Mouse (Mus musculus): ENCODE results near the gene Sntb2. TPM values are rescaled to one million over a fixed set of nuclear protein-coding genes. Genes with fewer than 3 reads are reported as not detected.
"Not testable (repeated sequence)": the region's sequence is repeated elsewhere in the genome, so short reads cannot be mapped to it uniquely, and the experiment has no call there.

The Sntb2 gene
- polyA plus RNA-seq (2017; shearing (Covaris generic)), result 1 to 10 TPM; 3.1 to 6.1 TPM

DNA sequence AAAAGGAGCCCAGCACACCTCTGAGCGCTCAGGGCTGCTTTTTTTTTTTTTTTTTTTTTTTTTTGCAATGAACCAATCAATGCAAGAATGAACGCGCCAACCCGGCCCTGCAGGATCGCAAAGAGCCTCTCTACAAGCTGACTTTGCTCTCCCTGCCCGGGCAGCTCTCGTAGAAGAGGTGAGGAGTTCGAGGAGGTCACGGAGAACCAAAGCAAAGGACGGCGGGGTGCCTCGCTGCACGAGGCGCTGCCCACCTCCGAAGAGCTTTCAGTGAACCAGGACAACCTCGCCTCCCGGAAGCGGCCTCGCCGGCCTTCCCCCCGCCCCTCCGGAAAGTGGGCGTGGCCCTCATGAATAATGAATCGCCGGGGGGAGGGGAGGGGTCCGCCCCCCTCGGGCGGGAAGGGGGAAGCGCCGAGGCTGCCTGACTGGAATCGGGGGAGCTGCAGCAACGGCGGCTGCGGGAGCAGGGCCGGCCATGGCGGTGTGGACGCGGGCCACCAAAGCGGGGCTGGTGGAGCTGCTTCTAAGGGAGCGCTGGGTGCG, at the start of gene Sntb2:
Gene Sntb2 (plus strand): TSS at position 427 of the 546 bp plus-strand sequence.
- peak; percentile 70 for ATAC-seq

DNA sequence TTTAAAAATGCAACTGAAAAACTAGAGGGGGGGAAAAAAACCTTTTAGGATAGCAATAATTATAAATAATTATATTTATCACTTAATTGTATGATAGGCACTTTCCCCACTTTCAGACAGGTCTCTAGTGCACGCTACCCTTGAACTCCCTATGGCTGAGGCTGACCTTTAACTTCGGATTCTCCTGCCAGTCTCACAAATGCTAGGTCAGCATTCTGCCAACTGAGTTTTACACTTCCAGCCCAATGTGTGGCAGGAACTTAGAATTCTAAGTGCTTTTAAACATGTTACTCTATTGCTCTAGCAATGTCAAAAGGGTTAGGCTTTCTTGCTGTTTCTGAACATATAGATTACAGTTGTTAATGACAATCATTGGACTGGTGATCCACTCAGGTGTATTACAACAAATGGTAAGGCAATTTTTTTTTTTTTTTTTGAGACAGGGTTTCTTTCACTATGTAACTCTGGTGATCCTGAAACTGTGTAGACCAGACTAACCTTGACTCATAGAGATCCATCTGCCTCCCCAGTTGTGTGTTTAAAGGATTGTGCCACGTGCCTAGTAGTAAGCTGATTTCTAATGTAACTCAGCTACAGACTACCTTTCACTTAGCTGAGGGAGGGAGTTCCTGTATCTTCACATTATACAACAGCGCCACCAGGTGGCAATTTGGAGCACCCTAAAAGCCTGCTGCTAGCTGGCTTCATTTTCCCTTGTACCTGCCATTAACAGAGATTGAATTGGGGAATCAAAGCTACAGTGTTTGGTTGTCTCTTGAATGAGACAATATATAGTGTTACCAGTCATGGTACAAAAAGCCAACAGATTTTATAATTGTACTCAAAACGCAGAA, 48.0 kb upstream of the Sntb2 start:
- ATAC-seq, result peak; percentile 81

DNA sequence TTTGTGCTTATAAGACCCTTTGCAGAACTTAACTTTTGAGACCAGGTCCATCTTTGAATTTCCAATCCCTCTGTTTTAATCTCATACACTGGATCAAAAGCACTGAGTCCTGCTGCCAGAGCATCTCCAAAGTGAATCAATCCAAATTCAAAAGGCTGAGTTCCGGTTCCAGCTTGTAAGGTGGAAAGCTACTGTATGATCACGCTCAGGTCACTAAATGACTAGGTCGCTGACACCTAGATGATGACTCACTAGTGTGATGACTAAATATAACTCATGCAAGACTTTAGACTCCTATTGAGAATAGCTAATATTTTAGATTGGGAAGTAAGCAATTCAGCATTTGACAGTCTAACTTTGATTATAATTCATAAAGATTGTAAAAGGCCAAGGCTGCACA, 46.7 kb upstream of the Sntb2 start:
- no peak for ATAC-seq

DNA sequence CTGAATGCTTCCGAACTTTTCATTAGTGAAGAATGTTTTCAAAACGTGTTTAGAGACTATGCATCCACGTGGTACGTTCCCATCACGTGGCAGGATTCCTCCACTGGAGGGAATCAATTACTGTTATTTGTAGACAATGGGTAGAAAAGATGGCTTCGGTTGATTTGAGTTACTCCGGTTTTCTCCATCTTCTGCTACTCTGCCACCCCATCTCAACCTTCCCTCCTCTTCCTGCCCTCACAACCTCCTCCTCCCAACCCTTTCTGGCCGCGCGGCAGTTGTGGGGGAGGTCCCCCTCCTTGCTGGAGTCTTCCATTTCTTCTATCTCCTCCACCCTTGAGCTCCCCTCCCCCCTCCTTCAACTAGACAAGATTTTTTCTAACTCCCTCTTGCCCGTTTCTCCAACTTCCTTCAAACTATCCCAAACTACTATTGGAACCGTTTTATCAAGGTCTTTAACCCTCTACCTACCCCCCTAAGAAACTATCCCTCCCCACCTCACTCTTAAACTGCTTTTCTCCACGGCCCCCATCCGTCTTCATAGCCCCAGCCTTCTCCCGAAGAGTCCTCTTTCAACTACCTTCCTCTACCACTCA, 43.2 kb upstream of the Sntb2 start:
- ATAC-seq, result peak; percentile 7

DNA sequence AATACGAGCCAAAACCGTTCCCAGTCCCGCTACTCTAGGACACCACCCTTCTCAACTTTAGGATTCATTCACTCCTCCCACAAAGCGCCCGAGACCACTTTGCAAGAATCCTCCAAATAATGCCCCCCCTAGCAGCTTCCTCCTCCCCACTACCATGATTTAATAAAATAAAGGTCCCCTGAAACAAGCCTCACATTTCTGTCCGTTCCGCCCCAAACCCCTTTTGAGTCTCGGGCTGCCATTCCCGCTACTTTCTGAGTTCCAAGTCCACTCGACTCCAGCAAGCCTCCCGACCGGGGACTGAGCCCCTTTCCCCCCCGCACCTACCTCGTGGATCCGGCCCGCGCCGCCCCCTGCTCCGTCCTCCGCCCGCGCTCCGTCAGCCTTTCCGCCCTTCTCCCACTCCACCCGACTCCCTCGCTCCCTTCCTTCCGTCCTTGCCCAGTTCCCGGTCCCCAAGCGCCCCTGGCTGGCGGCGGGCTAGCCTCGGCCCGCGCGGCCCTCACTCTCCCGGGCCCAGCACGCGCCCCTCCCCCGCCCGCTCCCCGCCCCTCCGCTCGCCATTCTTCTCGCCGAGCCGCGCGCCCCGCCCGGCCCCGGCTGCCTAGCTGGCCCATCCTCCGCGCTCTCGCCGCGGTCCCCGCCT, 42.6 kb upstream of the Sntb2 start:
- peak; percentile 32 for ATAC-seq

DNA sequence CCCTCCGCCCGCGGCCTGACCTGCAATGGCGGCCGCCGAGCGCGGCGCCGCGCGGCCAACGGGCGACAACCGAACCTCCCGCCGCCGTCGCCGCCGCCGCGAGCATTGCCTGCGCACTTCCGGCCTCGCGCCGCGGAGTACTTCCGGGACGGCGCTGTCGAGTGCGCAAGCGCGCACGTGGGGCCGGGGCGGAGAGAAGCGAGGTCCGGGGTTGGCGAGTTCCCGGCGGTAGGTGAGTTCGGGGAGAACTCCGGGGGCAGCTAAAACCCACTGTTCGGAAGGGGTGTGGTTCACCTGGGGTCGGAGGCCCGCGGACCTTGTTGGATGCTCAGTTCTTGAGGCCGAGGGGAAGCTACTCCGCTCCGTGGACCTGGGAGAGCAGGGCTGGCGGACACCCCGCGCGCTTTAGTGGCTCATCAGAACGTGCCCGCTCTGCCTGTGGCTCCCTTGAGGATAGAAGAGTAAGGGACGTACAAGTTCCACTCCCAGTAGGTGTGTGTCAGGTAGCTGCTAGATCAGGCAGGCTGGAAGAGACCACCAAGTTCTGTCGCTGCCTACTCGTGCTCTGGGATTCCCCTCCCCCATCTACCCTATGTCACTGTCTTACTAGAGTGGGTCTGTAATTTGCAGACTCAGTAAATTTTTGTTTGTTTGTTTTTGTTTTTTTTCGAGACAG, 41.9 kb upstream of the Sntb2 start, which contains the start of gene Utp4:
Gene Utp4 (plus strand): TSS at position 156 of the 676 bp plus-strand sequence.
- ATAC-seq, result peak; percentile 82

DNA sequence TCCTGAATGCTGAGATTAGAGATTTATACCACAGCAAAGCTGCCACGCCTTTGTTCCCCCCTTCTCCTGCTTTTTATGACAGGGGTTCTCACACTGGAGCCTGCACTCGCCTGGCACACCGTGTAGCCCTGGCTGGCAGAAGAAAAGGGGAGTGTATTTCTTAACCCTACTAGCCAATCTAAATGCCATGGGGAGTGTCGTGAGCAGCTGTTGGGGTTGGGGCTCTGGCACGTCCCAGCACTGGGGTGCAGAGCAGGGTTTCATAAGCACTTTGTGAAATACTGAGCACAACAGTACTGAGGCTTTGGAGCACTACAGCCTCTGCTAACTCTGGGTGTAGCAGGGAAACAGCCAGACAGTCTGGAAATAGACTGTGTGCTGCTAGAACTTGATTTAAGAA, 36.1 kb upstream of the Sntb2 start:
- ATAC-seq, result no peak

DNA sequence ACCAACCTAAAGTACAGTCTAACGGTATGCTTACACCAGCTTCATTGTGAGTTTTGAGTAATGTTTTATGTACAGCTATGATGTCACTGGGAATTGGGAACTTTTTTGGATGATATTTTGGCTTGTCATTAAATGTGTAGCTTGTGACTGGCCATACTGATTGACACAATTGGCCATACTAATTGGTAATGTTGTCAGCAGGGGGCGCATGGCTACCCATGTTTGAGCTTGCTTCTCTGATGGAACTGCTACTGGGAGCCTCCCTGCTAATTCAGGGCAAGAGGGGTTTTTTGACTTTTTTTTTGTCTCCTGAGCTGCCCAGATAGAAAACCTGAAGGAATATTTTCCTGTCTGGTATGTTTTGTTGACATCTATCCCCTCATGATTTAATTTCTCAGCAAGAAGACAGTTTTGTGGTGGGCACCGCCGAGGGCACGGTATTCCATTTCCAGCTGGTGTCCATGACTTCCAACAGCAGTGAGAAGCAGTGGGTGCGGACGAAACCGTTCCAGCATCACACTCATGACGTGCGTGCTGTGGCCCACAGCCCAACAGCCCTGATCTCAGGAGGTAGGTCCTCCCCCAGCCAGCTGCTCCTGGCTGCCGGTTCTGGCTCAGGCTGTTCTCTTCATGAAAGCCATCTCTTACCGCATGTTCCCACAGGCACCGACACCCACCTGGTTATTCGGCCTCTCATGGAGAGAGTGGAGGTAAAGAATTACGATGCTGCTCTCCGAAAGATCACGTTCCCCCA, 29.6 kb upstream of the Sntb2 start:
- no peak for ATAC-seq

DNA sequence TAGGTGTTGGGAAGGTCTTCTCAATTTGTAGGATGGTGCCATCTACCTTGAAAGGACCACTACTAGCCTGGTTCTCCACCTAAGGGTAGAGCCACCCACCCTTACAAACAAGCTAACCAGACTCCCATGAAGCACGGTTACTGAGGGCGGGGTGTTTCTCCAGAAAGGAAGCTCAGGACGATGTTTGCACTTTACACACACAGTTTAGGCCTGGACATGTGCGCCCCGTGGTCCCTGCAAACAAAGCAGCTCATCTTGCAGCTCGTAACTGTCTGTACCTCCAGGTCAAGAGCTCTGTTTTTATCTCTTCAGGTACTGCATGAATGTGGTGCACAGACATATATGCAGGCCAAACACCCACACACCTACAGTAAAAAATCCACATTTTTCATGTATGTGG, 28.9 kb upstream of the Sntb2 start:
- no peak for ATAC-seq

DNA sequence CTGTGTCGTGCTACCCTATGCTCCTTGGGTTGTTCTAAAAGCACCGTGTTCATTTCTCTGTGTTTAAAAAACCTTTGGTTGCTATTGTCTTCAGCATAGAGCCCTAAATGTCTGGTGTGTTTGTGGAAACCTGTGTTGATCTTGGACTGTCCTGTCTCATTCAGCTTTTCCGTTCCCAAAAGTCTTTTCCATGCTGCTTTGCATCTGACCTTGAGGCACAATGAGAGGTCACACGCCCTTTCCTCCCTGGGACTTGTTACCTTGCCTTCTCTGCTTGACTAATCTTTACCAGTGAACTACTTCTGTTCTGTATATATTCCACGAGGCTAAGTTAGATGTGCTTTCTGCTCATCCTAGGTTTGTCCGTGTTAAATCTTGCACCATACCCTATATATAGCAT, 28.1 kb upstream of the Sntb2 start:
- ATAC-seq, result no peak

DNA sequence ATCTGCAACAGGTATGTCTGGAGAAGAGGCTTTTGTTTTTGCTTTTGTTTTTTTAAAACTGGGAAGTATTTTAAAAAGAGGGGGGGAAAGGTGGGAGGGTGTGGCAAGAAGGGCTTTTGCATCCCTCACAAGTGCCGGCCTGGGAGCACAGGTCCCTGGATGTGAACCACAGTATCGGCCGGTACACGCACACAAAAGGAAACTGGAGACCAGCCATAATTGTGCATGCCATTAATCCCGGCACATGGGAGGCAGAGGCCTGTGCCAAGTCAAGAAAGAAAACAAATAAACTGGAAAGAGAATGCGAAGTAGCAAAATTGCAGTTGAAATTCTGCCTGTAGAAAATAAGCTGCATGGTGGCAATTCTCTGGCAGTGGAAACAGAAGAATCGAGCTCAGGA, 27.3 kb upstream of the Sntb2 start:
- no peak for ATAC-seq

DNA sequence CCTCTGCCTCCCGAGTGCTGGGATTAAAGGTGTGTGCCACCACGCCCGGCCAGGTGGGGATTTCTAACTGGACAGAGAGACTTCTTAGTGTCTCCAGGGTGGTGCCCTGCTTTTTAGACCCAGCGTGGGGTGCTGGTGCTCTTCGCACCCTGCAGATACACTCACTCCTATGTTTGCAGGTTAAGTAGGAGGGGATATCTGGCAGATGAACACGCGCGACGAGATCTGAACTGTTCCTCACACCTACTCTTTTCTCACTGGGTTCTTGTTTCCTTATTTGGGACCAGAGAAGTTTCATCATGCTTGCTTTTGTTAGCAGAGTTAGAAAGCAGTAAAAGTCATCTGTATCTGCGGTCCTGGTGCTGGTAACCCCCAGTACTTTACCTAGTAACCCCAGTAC, 21.9 kb upstream of the Sntb2 start:
- no peak for ATAC-seq

DNA sequence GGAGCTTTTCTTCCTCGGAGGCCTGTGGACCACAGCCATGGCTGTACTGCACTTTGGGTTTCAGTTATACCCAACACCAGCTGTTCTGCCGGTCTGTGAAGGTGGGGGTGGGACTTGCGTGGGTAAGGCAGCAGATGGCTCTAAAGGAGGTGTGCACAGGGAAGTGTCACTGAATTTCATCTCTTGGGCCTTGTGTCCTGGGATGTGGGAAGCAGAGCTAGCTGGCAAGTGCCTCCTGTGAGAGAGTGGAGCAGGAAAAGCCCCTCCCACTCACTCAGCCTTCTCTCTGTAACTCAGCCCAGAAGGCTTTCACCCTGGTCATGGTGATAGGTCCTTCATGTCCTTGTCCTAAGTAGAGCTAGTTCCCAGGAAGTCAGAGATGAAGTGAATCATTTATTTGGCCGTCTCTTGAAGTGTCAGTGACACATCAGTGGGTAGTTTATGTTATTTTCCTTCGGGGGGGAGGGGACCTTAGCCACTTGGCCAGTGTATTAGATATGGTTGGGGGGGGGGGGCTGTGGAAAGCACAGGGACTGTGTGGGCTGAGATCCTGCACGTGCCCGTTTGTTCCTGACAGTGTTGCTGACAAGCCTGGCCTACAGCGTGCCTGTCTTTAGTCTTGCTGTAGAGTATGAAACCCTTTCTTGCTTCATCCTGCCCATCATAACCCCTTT, 15.7 kb upstream of the Sntb2 start:
- no peak for ATAC-seq

DNA sequence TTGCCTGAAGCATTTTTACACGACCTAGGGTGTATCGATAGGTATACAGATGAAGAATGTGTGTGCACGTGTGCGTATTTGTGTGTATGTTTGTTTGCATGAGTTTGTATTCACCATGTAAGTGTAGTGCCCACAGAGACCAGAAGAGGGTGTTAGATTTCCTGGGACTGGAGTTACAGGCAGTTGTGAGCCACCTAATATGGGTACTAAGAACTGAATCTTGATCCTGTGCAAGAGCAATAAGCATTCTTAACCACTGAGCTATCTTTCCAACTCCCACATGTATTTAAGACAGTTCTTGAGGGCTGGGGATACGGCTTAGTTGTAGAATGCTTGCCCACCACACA, 15.2 kb upstream of the Sntb2 start:
- ATAC-seq, result no peak

DNA sequence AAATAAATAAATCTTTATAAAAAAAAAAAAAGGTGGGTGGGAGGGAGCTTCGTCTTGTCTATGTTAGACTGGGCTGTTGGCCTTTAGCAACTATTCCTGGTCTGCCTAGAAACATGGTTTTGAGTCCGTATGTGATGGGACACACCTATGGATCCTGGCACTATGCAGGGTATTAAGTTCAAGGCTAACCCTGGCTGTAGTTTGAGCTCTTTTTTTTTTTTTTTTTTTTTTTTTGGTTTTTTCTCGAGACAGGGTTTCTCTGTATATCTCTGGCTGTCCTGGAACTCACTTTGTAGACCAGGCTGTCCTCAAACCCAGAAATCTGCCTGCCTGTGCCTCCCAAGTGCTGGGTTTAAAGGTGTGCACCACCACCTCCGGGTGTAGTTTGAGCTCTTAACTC, 11.5 kb upstream of the Sntb2 start:
- no peak for ATAC-seq

DNA sequence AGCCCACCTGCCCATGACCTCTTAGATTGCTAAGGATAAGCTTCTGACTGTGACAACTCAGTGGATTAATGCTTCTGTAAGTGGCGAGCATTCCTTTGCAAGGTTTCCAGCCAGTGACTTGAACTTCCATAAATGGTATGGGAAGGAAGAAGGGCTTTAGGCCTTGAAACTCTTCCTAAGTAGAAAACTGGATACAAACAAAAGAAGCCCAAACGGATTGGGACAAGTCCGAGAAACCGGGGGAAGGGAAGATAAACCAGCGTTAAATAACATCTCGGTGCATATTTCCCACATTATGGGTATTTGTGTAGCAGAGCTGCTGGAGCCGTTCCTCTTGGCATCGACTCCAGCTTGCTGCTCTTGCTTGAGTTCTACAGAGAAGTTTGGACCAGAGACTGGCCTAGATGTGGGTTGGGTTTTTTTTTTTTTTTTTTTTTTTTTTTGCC, 10.6 kb upstream of the Sntb2 start:
- ATAC-seq, result no peak

DNA sequence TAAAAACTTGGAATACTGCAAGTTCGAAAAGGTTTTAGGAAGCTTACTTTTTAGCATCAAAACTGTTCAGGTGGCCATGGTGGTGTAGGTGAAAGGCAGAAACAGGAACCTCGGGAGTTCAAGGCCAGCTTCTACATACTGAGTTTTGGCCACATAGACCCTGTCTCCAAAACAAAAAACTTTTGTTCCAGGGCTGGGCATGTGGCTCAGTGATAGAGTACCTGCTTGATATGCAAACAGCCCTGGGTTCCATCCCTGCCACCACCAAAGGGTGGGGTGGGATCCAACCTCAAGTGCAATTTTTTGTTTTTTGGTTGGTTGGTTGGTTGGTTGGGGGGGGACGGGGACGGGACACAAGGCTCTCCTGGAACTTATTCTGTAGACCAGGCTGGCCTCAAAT, 10.1 kb upstream of the Sntb2 start:
- ATAC-seq, result no peak

DNA sequence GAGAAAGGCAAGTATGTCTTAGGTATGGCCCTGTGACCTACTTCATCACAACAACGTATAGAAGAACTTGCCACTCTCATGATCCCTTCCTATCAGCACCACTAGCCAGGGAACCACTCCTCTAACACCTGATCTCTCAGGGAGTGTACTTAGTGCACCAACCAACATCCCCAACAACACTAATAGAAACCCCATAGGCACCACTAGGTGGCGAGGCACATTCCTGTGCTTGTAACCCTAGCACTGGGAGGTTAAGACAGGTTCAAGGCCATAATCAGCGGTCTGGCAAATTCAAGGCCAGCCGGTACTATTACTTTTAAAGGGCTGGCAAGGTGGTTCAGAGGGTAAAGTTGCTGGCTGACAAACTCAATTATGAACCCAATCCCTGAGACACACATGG, 8.3 kb upstream of the Sntb2 start:
- ATAC-seq, result no peak

DNA sequence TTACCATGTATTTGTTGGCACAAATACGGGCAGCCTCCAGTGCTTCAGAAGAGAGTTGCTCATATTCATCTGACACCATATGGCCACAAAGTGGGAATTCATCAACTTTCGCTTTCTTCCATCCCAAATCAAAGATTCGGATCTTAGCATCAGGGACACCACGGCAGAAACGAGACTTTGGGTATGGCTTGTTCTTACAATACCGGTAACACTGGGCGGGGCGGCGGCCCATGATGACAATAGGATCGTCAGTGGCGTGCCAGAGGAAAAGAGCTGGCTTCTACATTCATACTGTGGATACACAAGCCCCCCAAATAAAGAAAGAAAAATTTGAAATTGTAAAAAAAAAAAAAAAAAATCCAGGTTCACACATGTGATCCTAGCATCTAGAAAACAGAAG, 7.4 kb upstream of the Sntb2 start:
- not testable (repeated sequence) for ATAC-seq

DNA sequence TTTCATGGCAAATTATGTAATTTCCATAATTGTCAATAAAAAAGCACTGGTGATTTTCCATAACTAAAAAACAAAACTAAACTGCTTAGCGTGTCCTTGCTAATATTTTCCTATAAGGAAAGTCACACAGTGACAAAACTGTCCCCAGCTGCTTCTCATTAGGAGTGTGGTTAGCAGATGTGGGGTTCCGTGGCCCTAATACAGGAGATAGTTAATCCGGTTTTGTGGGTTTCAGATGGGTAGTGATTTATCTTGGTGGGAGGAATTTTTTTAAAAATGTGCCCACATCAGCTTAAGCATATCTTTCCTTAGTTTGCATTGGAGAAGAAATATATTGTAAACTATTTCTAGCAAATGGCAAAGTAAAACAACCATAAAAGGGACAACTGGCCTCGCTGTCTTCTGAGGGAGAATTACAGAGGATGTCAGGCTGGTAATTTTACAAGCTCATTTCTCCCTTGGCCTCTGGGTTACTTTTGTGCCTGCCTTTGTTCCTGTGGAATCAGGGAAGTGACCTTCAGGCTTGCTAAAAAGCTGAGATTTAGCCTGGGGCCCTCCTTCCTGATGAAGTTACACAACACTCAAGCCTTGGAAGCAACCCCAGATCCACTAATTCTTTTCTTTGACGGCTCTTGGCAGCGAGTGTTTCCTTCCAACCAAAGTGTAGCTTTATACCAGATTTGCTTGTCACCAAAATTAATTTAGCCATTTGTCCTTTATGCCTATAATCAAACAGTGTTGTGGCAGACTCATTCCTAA, 6.2 kb upstream of the Sntb2 start:
- no peak for ATAC-seq

DNA sequence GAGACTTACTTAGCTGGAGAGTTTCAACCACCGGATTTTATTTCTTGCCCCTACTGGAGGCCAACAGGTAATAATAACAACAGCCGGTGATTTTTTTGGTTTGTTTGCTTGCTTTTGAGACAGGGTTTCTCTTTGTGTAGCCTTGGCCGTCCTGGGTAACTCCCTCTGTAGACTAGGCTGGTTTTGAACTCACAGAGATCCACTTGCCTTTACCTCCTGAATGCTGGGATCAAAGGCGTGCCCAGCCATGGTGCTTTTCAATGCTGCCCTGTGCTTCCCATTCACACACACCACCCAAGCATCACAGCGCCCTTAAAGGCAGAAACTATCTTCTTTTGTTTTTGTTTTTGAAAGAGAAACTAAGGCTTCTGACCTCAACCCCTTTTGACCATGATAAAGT, 5.6 kb upstream of the Sntb2 start:
- ATAC-seq, result no peak
